Mouse (Mus musculus): ENCODE results near the gene Gzmn.
A peak's percentile ranks its signal among the peaks of the same experiment; 100 is the strongest.
"Not testable (repeated sequence)": the region's sequence is repeated elsewhere in the genome, so short reads cannot be mapped to it uniquely, and the experiment has no call there.

Gene Gzmn

DNA sequence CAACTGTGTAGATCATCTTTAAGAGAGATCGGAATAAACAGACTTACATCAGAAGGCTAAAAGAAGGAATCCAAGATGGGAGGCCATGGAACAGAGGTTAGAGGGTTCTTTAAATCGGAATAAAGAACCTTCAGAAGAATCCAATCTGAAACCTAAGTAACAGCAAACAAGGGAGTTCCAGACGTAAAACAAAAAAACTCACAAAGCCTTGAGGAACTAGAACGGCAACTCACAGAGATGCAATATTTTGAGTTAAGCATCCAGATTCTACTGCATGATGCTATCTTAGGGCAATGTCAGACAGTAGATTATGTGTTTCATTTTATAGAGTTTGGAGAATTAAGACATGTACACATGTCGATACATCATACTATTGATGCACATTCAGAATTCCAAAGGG lies at the start of gene Gzmn:
Gzmn (minus strand) TSS at position 101 of the 400 bp plus-strand sequence.
- DNase-seq (ENCODE audit: low spot score), result no peak

DNA sequence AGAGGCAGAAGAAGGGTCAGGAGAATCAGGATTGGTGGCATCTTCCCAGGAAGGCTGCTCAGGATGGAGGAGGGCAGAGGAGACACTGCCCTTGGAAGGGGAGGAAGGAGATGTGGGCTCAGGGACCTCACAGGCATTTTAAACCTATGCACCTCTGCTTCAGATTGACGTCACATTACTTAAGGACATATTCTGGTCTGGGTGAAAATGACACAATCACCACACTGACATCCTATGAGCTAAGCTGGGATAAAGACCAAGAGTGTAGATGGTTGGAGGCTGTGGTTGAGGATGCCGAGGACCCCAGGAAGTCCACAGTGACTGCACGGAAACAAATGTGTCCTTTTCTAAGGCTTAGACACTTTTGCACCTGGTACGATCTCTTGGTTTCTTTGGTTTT lies 36.9 kb upstream of the Gzmn start, which contains the start of gene Gzmf:
Gzmf (minus strand) TSS at position 101 of the 400 bp plus-strand sequence.
- no peak for DNase-seq (ENCODE audit: low spot score)

DNA sequence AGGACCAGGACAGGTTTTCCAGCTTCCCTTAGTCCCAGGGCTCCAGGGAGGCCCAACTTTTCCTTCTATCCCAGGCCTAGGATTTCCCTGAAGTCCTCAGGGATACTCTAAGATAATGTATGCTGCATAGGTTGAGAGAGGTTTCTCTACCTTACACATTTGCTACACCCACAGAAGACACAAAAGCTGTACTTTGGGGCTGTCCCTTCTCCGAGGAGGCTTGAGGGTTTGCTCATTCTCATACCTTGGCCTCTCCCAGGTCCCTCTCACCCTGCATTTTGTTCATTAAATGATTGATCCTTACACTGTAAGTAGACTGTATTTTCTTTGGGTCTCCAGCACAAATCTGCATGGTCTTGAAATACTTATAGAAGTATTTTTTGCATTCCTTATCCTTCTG lies 31.2 kb upstream of the Gzmn start:
- DNase-seq (ENCODE audit: low spot score), result no peak

GRCm38 (mm10) chr14:56205021-56205420 lies 30.6 kb upstream of the Gzmn start:
- not testable (repeated sequence) for DNase-seq (ENCODE audit: low spot score)

GRCm38 (mm10) chr14:56203975-56204374 lies 29.6 kb upstream of the Gzmn start:
- peak; percentile 11 for DNase-seq (ENCODE audit: low spot score)

DNA sequence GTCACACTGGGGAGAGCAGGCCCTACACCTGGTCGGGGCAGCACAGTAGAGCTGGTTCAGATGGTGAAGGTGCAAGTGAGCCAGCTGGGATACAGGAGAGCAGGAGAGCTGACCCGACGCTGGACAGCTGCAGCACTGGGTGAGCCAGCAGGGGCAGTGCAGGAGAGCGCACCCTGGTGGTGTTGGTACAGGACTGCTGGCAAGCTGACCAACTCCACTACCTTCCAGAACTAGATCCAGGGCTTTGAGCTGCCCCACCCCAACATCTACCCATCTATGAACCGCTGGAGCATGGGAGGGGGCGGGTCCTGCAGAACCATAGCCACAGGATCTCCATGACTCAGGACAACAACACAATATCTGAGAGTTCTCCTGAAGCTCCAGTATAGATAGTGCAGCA lies 12.5 kb upstream of the Gzmn start:
- DNase-seq (ENCODE audit: low spot score), result no peak

- DNase-seq (ENCODE audit: low spot score), result no peak
These were observed 12.1 kb upstream of the Gzmn start for GRCm38 (mm10) chr14:56186521-56186920.

DNA sequence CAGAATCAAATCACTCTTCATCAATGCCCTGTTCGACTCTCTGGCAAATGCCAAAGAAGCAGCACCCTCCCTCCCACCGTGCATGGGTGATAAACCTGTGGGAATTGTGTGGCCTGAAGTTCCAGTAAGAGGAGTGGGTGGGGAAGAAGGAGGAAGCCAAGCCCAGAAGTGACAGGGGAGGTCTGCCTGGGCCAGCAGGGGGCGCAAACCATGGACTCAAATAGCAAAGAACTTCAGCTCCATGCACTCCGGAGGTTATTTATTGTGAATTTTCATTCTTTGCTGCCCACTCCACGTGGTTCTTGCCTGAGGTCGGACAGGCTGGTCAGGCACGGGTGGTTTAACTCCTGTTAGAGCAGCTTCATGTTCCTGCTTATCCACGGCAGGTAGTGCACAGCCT lies 3.3 kb upstream of the Gzmn start:
- DNase-seq (ENCODE audit: low spot score), result not testable (repeated sequence)

- no peak for DNase-seq (ENCODE audit: low spot score)
These were observed 1.0 kb downstream of the Gzmn start for GRCm38 (mm10) chr14:56173396-56173795.

GRCm38 (mm10) chr14:56172744-56173143 lies 1.7 kb downstream of the Gzmn start:
- DNase-seq (ENCODE audit: low spot score), result no peak

DNA sequence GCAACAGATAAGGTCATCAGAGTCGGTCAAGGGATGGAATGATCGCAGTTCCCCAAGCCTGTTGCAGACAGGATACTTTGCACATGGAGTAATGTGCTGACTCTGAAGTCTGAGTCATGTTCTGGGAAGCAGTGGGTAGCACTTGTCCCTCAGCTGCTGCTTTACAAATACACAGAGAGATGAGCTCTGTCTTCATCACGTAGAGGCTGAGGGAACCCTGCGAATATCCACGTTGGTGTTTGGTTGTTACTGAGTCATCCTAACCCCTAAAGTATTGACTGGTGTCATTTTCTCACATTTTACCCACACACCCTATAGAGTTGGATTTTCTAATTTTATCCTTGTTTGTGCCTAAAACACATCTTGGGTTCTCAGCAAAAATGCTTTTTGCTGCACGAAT lies 6.4 kb downstream of the Gzmn start:
- no peak for DNase-seq (ENCODE audit: low spot score)

- no peak for DNase-seq (ENCODE audit: low spot score)
These were observed 12.3 kb downstream of the Gzmn start for GRCm38 (mm10) chr14:56162109-56162508.

GRCm38 (mm10) chr14:56159479-56159878 lies 14.9 kb downstream of the Gzmn start, which contains the start of gene Gzmg:
TSS of gene Gzmg (minus strand) at chr14:56159579.
- DNase-seq (ENCODE audit: low spot score), result not testable (repeated sequence)

- no peak for DNase-seq (ENCODE audit: low spot score)
These were observed 19.1 kb downstream of the Gzmn start for GRCm38 (mm10) chr14:56155340-56155739.

GRCm38 (mm10) chr14:56133675-56134074 lies 40.7 kb downstream of the Gzmn start:
- not testable (repeated sequence) for DNase-seq (ENCODE audit: low spot score)

- DNase-seq (ENCODE audit: low spot score), result not testable (repeated sequence)
These were observed 41.9 kb downstream of the Gzmn start, which contains the start of gene Gzmd for GRCm38 (mm10) chr14:56132508-56132907. TSS of gene Gzmd (minus strand) at chr14:56132608.

GRCm38 (mm10) chr14:56128341-56128740 lies 46.1 kb downstream of the Gzmn start:
- no peak for DNase-seq (ENCODE audit: low spot score)

DNA sequence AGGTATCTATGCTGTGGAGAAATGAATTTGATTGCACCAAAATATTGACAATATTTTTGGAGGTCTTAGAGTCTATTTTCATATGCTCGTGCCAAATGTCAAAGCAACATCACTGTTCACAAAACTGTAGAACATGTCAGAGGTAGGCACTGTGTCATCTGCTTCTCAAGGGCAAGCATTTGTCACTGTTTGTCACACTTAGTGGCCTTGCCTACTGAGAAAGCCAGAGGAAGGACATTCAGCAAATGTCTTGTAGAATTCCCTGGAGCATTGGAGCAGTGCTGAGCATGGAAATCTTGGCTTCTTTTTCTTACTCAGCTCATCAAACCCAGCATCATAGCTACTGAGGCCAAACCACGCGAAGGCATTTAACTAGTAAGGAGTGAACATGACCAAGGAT lies 50.9 kb downstream of the Gzmn start:
- no peak for DNase-seq (ENCODE audit: low spot score)

DNA sequence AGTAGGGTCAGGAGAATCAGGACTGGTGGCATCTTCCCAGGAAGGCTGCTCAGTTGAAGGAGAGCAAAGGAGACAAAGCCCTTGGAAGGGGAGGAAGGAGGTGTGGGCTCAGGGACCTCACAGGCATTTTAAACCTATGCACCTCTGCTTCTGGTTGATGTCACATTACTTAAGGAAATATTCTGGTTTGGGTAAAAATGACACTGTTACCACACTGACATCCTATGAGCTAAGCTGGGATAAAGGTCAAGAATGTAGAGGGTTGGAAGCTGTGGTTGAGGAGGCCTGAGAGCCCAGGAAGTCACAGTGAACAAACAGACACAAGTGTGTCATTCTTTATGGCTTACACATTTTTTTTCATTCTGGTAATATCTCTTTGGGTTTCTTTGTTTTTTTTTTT lies 53.9 kb downstream of the Gzmn start, which contains the start of gene Gzme:
Gzme (minus strand) TSS at position 101 of the 400 bp plus-strand sequence.
- no peak for DNase-seq (ENCODE audit: low spot score)

All from MN1 (cell line).